Mouse (Mus musculus): ENCODE results near the gene Slco3a1.

Gene Slco3a1

GRCm38 (mm10) chr7:74498266-74498980 lies 56.2 kb downstream of the Slco3a1 start:
- in situ Hi-C loops (cut with MboI; ENCODE audit: low pct_unique_long_range_greater_than_20kb in 1 of 2, low sequenced_read_pairs in 2 of 2, unreplicated experiment in 1 of 2): no loop called here

- in situ Hi-C loops (cut with MboI; ENCODE audit: low pct_unique_long_range_greater_than_20kb in 1 of 2, low sequenced_read_pairs in 2 of 2, unreplicated experiment in 1 of 2): no loop called here
These were observed 57.4 kb downstream of the Slco3a1 start for GRCm38 (mm10) chr7:74497203-74497602.

- in situ Hi-C loops (cut with MboI; ENCODE audit: low pct_unique_long_range_greater_than_20kb in 1 of 2, low sequenced_read_pairs in 2 of 2, unreplicated experiment in 1 of 2): no loop called here
These were observed 59.1 kb downstream of the Slco3a1 start for GRCm38 (mm10) chr7:74495451-74495850.

GRCm38 (mm10) chr7:74493775-74494174 lies 60.8 kb downstream of the Slco3a1 start:
- in situ Hi-C loops (cut with MboI; ENCODE audit: low pct_unique_long_range_greater_than_20kb in 1 of 2, low sequenced_read_pairs in 2 of 2, unreplicated experiment in 1 of 2): no loop called here

GRCm38 (mm10) chr7:74491683-74492355 lies 62.8 kb downstream of the Slco3a1 start:
- in situ Hi-C loops (cut with MboI; ENCODE audit: low pct_unique_long_range_greater_than_20kb in 1 of 2, low sequenced_read_pairs in 2 of 2, unreplicated experiment in 1 of 2): no loop called here

- in situ Hi-C loops (cut with MboI; ENCODE audit: low pct_unique_long_range_greater_than_20kb in 1 of 2, low sequenced_read_pairs in 2 of 2, unreplicated experiment in 1 of 2): no loop called here
These were observed 66.4 kb downstream of the Slco3a1 start for GRCm38 (mm10) chr7:74488141-74488540.

GRCm38 (mm10) chr7:74487727-74488126 lies 66.9 kb downstream of the Slco3a1 start:
- in situ Hi-C loops (cut with MboI; ENCODE audit: low pct_unique_long_range_greater_than_20kb in 1 of 2, low sequenced_read_pairs in 2 of 2, unreplicated experiment in 1 of 2): no loop called here

- in situ Hi-C loops (cut with MboI; ENCODE audit: low pct_unique_long_range_greater_than_20kb in 1 of 2, low sequenced_read_pairs in 2 of 2, unreplicated experiment in 1 of 2): no loop called here
These were observed 68.5 kb downstream of the Slco3a1 start for GRCm38 (mm10) chr7:74486083-74486482.

- in situ Hi-C loops (cut with MboI; ENCODE audit: low pct_unique_long_range_greater_than_20kb in 1 of 2, low sequenced_read_pairs in 2 of 2, unreplicated experiment in 1 of 2): no loop called here
These were observed 68.9 kb downstream of the Slco3a1 start for GRCm38 (mm10) chr7:74485669-74486068.

GRCm38 (mm10) chr7:74484024-74484385 lies 70.6 kb downstream of the Slco3a1 start:
- in situ Hi-C loops (cut with MboI; ENCODE audit: low pct_unique_long_range_greater_than_20kb in 1 of 2, low sequenced_read_pairs in 2 of 2, unreplicated experiment in 1 of 2): no loop called here

GRCm38 (mm10) chr7:74483294-74484023 lies 71.1 kb downstream of the Slco3a1 start:
- in situ Hi-C loops (cut with MboI; ENCODE audit: low pct_unique_long_range_greater_than_20kb in 1 of 2, low sequenced_read_pairs in 2 of 2, unreplicated experiment in 1 of 2): no loop called here

GRCm38 (mm10) chr7:74471740-74472139 lies 82.8 kb downstream of the Slco3a1 start:
- in situ Hi-C loops (cut with MboI; ENCODE audit: low pct_unique_long_range_greater_than_20kb in 1 of 2, low sequenced_read_pairs in 2 of 2, unreplicated experiment in 1 of 2): no loop called here

- in situ Hi-C loops (cut with MboI; ENCODE audit: low pct_unique_long_range_greater_than_20kb in 1 of 2, low sequenced_read_pairs in 2 of 2, unreplicated experiment in 1 of 2): no loop called here
These were observed 87.7 kb downstream of the Slco3a1 start for GRCm38 (mm10) chr7:74466886-74467285.

GRCm38 (mm10) chr7:74464638-74465037 lies 89.9 kb downstream of the Slco3a1 start:
- in situ Hi-C loops (cut with MboI; ENCODE audit: low pct_unique_long_range_greater_than_20kb in 1 of 2, low sequenced_read_pairs in 2 of 2, unreplicated experiment in 1 of 2): no loop called here

- in situ Hi-C loops (cut with MboI; ENCODE audit: low pct_unique_long_range_greater_than_20kb in 1 of 2, low sequenced_read_pairs in 2 of 2, unreplicated experiment in 1 of 2): no loop called here
These were observed 92.1 kb downstream of the Slco3a1 start for GRCm38 (mm10) chr7:74462451-74462850.

- in situ Hi-C loops (cut with MboI; ENCODE audit: low pct_unique_long_range_greater_than_20kb in 1 of 2, low sequenced_read_pairs in 2 of 2, unreplicated experiment in 1 of 2): no loop called here
These were observed 92.8 kb downstream of the Slco3a1 start for GRCm38 (mm10) chr7:74461736-74462135.

- in situ Hi-C loops (cut with MboI; ENCODE audit: low pct_unique_long_range_greater_than_20kb in 1 of 2, low sequenced_read_pairs in 2 of 2, unreplicated experiment in 1 of 2): no loop called here
These were observed 93.4 kb downstream of the Slco3a1 start for GRCm38 (mm10) chr7:74461146-74461545.

GRCm38 (mm10) chr7:74459812-74460211 lies 94.8 kb downstream of the Slco3a1 start:
- in situ Hi-C loops (cut with MboI; ENCODE audit: low pct_unique_long_range_greater_than_20kb in 1 of 2, low sequenced_read_pairs in 2 of 2, unreplicated experiment in 1 of 2): no loop called here

- in situ Hi-C loops (cut with MboI; ENCODE audit: low pct_unique_long_range_greater_than_20kb in 1 of 2, low sequenced_read_pairs in 2 of 2, unreplicated experiment in 1 of 2): no loop called here
These were observed 95.3 kb downstream of the Slco3a1 start for GRCm38 (mm10) chr7:74459277-74459676.
